Mouse (Mus musculus) liver, embryonic 14.5 days (tissue): ENCODE data around the gene Nup188.

Source experiments
- CTCF ChIP-seq: IDR thresholded peaks from 2 replicates; pipeline ENCODE4 v1.5.1; 2016; ENCODE audit warnings: antibody characterized with exemption, low read depth, control low read depth
- EP300 ChIP-seq: IDR thresholded peaks from 2 replicates; pipeline ENCODE4 v1.6.1; 2016; ENCODE audit warnings: antibody characterized with exemption, low read depth

GRCm38 (mm10) chr2:30392577-30393369, 106.6 kb downstream of the Nup188 start:
- TF ChIP-seq EP300 (no peak), CTCF (no peak)
